Mouse (Mus musculus) spleen, adult 12 weeks (tissue): ENCODE data around the gene Bach2.

Source experiments
- DNase-seq: peaks from one replicate; pipeline ENCODE4 v3.0.0; 2022; ENCODE audit warnings: low spot score

The Bach2 gene

GRCm38 (mm10) chr4:32482936-32483335 is 244.3 kb downstream of the Bach2 start:
- no peak for DNase-seq

- no peak for DNase-seq
Measured at GRCm38 (mm10) chr4:32485848-32486247, 247.2 kb downstream of the Bach2 start.

GRCm38 (mm10) chr4:32486654-32487398 is 248.2 kb downstream of the Bach2 start:
- DNase-seq, result no peak

- DNase-seq, result no peak
Measured at GRCm38 (mm10) chr4:32489186-32489585, 250.6 kb downstream of the Bach2 start.

GRCm38 (mm10) chr4:32491176-32491575 is 252.6 kb downstream of the Bach2 start:
- DNase-seq, result no peak

GRCm38 (mm10) chr4:32492834-32493233 is 254.2 kb downstream of the Bach2 start:
- no peak for DNase-seq

GRCm38 (mm10) chr4:32501780-32502179 is 263.2 kb downstream of the Bach2 start:
- DNase-seq, result no peak

- DNase-seq, result no peak
Measured at GRCm38 (mm10) chr4:32502181-32502580, 263.6 kb downstream of the Bach2 start.

- no peak for DNase-seq
Measured at GRCm38 (mm10) chr4:32504236-32504635, 265.6 kb downstream of the Bach2 start.

- DNase-seq, result no peak
Measured at GRCm38 (mm10) chr4:32506306-32506808, 267.8 kb downstream of the Bach2 start.

- no peak for DNase-seq
Measured at GRCm38 (mm10) chr4:32507041-32507440, 268.4 kb downstream of the Bach2 start.

GRCm38 (mm10) chr4:32508572-32508971 is 270.0 kb downstream of the Bach2 start:
- DNase-seq, result no peak

GRCm38 (mm10) chr4:32508996-32509395 is 270.4 kb downstream of the Bach2 start:
- no peak for DNase-seq

- no peak for DNase-seq
Measured at GRCm38 (mm10) chr4:32509832-32510612, 271.4 kb downstream of the Bach2 start.

GRCm38 (mm10) chr4:32510940-32511339 is 272.3 kb downstream of the Bach2 start:
- no peak for DNase-seq

- no peak for DNase-seq
Measured at GRCm38 (mm10) chr4:32516126-32516525, 277.5 kb downstream of the Bach2 start.

- DNase-seq, result no peak
Measured at GRCm38 (mm10) chr4:32518842-32519578, 280.4 kb downstream of the Bach2 start.

GRCm38 (mm10) chr4:32520628-32521360 is 282.2 kb downstream of the Bach2 start:
- DNase-seq, result no peak

GRCm38 (mm10) chr4:32521361-32521740 is 282.7 kb downstream of the Bach2 start:
- DNase-seq, result no peak

- no peak for DNase-seq
Measured at GRCm38 (mm10) chr4:32522013-32522412, 283.4 kb downstream of the Bach2 start.

- DNase-seq, result no peak
Measured at GRCm38 (mm10) chr4:32524282-32524681, 285.7 kb downstream of the Bach2 start.

- no peak for DNase-seq
Measured at GRCm38 (mm10) chr4:32525000-32525399, 286.4 kb downstream of the Bach2 start.
